Mouse (Mus musculus): Measurements from ENCODE around the gene Cntrob. TPM values are rescaled to one million over a fixed set of nuclear protein-coding genes. Genes with fewer than 3 reads are reported as not detected.

Cntrob gene
- total and polyA plus RNA-seq, 3 experiments = 16.5 to 38.3 TPM; not detected in 1

DNA sequence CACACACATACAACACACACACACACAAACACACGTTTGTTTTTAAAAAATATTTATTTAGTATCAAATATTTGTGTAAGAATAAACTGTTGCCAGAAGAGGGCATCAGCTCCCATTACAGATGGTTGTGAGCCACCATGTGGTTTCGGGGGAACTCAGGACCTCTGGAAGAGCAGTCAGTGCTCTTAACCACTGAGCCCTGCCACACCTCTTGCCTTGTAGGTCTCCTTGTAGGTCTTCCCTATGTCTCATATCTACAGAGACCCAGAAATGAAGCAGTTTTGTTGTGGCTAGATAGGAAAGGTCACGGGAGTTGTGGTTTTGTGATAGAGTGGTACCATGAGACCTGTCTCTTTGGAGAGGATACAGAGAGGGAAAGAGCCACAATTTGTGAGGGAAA lies 10.3 kb upstream of the Cntrob start (continued):
- TF ChIP-seq GATA1 (IDR thresholded peaks at IDR 0.05; ENCODE audit: low read depth, low read length) (0 out of 2 replicates have a peak, but pooled peaks have one; percentile 9), ETS1 (IDR thresholded peaks at IDR 0.05; ENCODE audit: low read depth, low read length) (no peak), MAZ (IDR thresholded peaks at IDR 0.05; ENCODE audit: low read depth, low read length) (no peak), ZC3H11A (IDR thresholded peaks at IDR 0.05; ENCODE audit: low read depth, low read length) (peak; percentile 38), MAFK (IDR thresholded peaks at IDR 0.05; ENCODE audit: borderline replicate concordance, low read depth, low read length) (no peak), BHLHE40 (IDR thresholded peaks at IDR 0.05; ENCODE audit: borderline replicate concordance, low read depth, low read length) (peak; percentile 85; the same call in 1 of the 2 replicates), ZKSCAN1 (IDR thresholded peaks at IDR 0.05; ENCODE audit: low read depth, low read length) (no peak), ELF1 (IDR thresholded peaks at IDR 0.05; ENCODE audit: low read depth, low read length) (no peak), CTCF (IDR thresholded peaks at IDR 0.05 in 2 of 3, conservative IDR thresholded peaks at IDR 0.05 in 1 of 3; ENCODE audit: control insufficient read depth in 1 of 3, insufficient read depth in 1 of 3, low read depth in 2 of 3, low read length in 3 of 3, poor library complexity in 1 of 3, severe bottlenecking in 1 of 3) (peak in 2 of 3 experiments; percentile 14 to 50; a peak in 2 of 6 replicates), MAX (IDR thresholded peaks at IDR 0.05; ENCODE audit: low read length) (no peak), ZNF384 (IDR thresholded peaks at IDR 0.05; ENCODE audit: low read depth, low read length) (no peak), JUND (IDR thresholded peaks at IDR 0.05; ENCODE audit: low read depth, low read length) (no peak), NRF1 (IDR thresholded peaks at IDR 0.05; ENCODE audit: insufficient read depth, low read depth, low read length, poor library complexity, severe bottlenecking) (no peak), TBP (IDR thresholded peaks at IDR 0.05; ENCODE audit: low read depth, low read length) (no peak), SMC3 (IDR thresholded peaks at IDR 0.05; ENCODE audit: low read depth, low read length) (peak; percentile 48), USF2 (IDR thresholded peaks at IDR 0.05; ENCODE audit: borderline replicate concordance in 1 of 2, insufficient read depth in 1 of 2, low read depth in 1 of 2, low read length in 2 of 2) (no peak), UBTF (IDR thresholded peaks at IDR 0.05; ENCODE audit: borderline replicate concordance, insufficient read depth, low read depth, low read length) (no peak), POLR2AphosphoS5 (IDR thresholded peaks at IDR 0.05; ENCODE audit: borderline replicate concordance, low read depth, low read length) (no peak), E2F4 (IDR thresholded peaks at IDR 0.05; ENCODE audit: borderline replicate concordance, low read depth, low read length) (no peak), POLR2A (IDR thresholded peaks at IDR 0.05; ENCODE audit: control insufficient read depth in 1 of 2, insufficient read depth in 1 of 2, low read depth in 1 of 2, low read length in 2 of 2, poor library complexity in 1 of 2) (no peak), CHD1 (IDR thresholded peaks at IDR 0.05; ENCODE audit: low read depth, low read length) (no peak)

GRCm38 (mm10) chr11:69332713-69333253 lies 9.2 kb upstream of the Cntrob start:
- Histone ChIP-seq H3K27me3 (ENCODE audit: control insufficient read depth in 1 of 2, insufficient read depth in 2 of 2, low read length in 2 of 2) (no peaks in the 10 kb centered on the region), H3K79me2 (ENCODE audit: control insufficient read depth, insufficient read depth, low read length, poor library complexity) (no peaks in the 10 kb centered on the region), H3K9me3 (replicated peaks; ENCODE audit: insufficient read depth, low read length) (no peaks in the 10 kb centered on the region), H3K4me3 (ENCODE audit: control insufficient read depth in 1 of 2, insufficient read depth in 1 of 2, low read depth in 2 of 2, low read length in 2 of 2) (no peak overlapping the region), H3K36me3 (ENCODE audit: control insufficient read depth in 1 of 2, insufficient read depth in 2 of 2, low read length in 2 of 2) (peaks cover 0 to 2% of the 10 kb centered on the region in 2 experiments; a peak in 2 of 4 replicates), H3K4me1 (ENCODE audit: control insufficient read depth in 1 of 2, insufficient read depth in 2 of 2, low read length in 2 of 2) (peaks cover 0 to 4% of the 10 kb centered on the region in 2 experiments; a peak in 3 of 4 replicates), H3K27ac (ENCODE audit: control insufficient read depth, low read depth, low read length) (no peak overlapping the region), H3K9ac (ENCODE audit: control insufficient read depth, low read depth, low read length, poor library complexity, severe bottlenecking) (no peak overlapping the region)
- DNase-seq (ENCODE audit: low read depth, low spot score) = peak; percentile 32
- no peak for TF ChIP-seq MAFK (IDR thresholded peaks at IDR 0.05; ENCODE audit: borderline replicate concordance, low read depth, low read length)
- no peak for TF ChIP-seq MYC (IDR thresholded peaks at IDR 0.05; ENCODE audit: low read depth, low read length)
- TF ChIP-seq ELF1 (IDR thresholded peaks at IDR 0.05; ENCODE audit: low read depth, low read length) = no peak
- TF ChIP-seq UBTF (IDR thresholded peaks at IDR 0.05; ENCODE audit: borderline replicate concordance, insufficient read depth, low read depth, low read length) = no peak
- TF ChIP-seq RAD21 (IDR thresholded peaks at IDR 0.05; ENCODE audit: low read depth, low read length) = no peak
- no peak for TF ChIP-seq USF2 (IDR thresholded peaks at IDR 0.05; ENCODE audit: borderline replicate concordance in 1 of 2, insufficient read depth in 1 of 2, low read depth in 1 of 2, low read length in 2 of 2)
- no peak for TF ChIP-seq CHD1 (IDR thresholded peaks at IDR 0.05; ENCODE audit: low read depth, low read length)

All from MEL (cell line).